In the genomic region with DNA sequence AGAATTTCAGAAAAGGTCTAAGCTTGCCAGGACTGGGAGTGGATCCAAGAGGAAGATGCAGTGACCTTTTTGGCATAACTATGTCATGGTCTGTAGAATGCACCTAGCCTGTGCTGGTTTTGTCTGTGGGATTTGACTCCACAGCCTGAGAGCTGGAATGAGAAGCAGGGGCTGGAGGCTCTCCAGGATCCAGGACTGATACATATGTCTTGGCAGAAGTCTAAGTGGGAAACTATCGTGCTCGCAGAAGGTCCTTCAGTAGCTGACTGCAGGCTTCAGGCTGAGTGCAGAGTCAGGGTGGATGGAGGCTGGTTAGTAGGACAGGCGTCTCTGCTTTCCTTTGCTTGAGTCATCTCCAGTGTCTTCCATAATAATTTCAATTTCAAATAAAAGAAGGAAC, we compare ENCODE assay signal across 14 mouse cellular contexts.
A peak's percentile ranks its signal among the peaks of the same experiment; 100 is the strongest.
DNase-seq lines count a peak whose midpoint lies in the region; ATAC-seq lines count a peak whose summit lies in the region.
"Had no signal": no experiment of that assay in that cellular context is flagged by ENCODE, and none has a peak within 500 bp of the region (broad histone marks: within the 10 kb centered on the region; RNA-seq: fewer than 3 reads in every experiment).

No protein-coding gene starts in this region.

- peak; percentile 98 for ATAC-seq in frontal cortex, adult (ENCODE audit: low TSS enrichment)
- ATAC-seq: liver, postnatal 0 days; midbrain, embryonic 16.5 days had no signal

- intact Hi-C loops in left cerebral cortex, postnatal 10 days (cut with DNase I): no loop called here

- no peak for DNase-seq in frontal cortex, postnatal 10 days (ENCODE audit: low spot score in 2 of 2)
- DNase-seq in frontal cortex, postnatal 36 days (ENCODE audit: low spot score in 2 of 2): peak; percentile 64 to 71
- DNase-seq in left cerebral cortex, postnatal 10 days (ENCODE audit: extremely low spot score in 1 of 2, low spot score in 2 of 2): peak; percentile 40 to 46
- DNase-seq in right cerebral cortex, postnatal 4 days: peak; percentile 55
- no peak for DNase-seq in adrenal gland, adult 2 months
- DNase-seq in heart, adult 9 months (ENCODE audit: low spot score in 2 of 2): no peak
- DNase-seq in adrenal gland, postnatal 25 days: no peak
- DNase-seq: adrenal gland, postnatal 36 days; gastrocnemius, adult 2 months; kidney, adult 9 months; liver, postnatal 0 days; thymus, postnatal 36 days had no signal

Comparison
In these comparisons a context has a peak if more than half of its experiments do, and no peak if none do; other contexts are left out.
1. DNase-seq: peak in frontal cortex, postnatal 36 days (2 of 2), left cerebral cortex, postnatal 10 days (2 of 2) and right cerebral cortex, postnatal 4 days (single experiment); none in frontal cortex, postnatal 10 days (0 of 2), adrenal gland, adult 2 months (single experiment), heart, adult 9 months (0 of 2) and adrenal gland, postnatal 25 days (single experiment).